Mouse (Mus musculus) liver, embryonic 15.5 days (tissue): ENCODE measurements around the gene Cdc34b. TPM values are rescaled to one million over a fixed set of nuclear protein-coding genes. Genes with fewer than 3 reads are reported as not detected.

Experiments
- ATAC-seq: fragments of 200-750 bp; cut with Nextera tagmentation; 2 replicates; pipeline ENCODE4 v1.8.0; 2017; ENCODE audit warnings: moderate number of reproducible peaks, mild to moderate bottlenecking, moderate library complexity; ENCODE audit not compliant: insufficient read depth
- H3K27ac ChIP-seq: fragments of 300-500 bp; sonication (generic); replicated peaks from 2 replicates; pipeline ENCODE4 v1.5.1; 2015; ENCODE audit warnings: mild to moderate bottlenecking, inconsistent platforms
- H3K27me3 ChIP-seq: fragments of 300-500 bp; sonication (generic); 2 replicates; pipeline ENCODE4 v1.6.1; 2015; ENCODE audit warnings: mild to moderate bottlenecking, inconsistent platforms
- H3K36me3 ChIP-seq: fragments of 300-500 bp; sonication (generic); replicated peaks from 2 replicates; pipeline ENCODE4 v1.6.1; 2015; ENCODE audit warnings: moderate library complexity, mild to moderate bottlenecking, inconsistent platforms
- H3K4me1 ChIP-seq: fragments of 300-500 bp; sonication (generic); replicated peaks from 2 replicates; pipeline ENCODE4 v1.6.1; 2015; ENCODE audit warnings: inconsistent platforms
- H3K4me2 ChIP-seq: fragments of 300-500 bp; sonication (generic); 2 replicates; pipeline ENCODE4 v1.6.1; 2015; ENCODE audit warnings: moderate library complexity, mild to moderate bottlenecking, inconsistent platforms
- H3K4me3 ChIP-seq: fragments of 300-500 bp; sonication (generic); replicated peaks from 2 replicates; pipeline ENCODE4 v1.5.1; 2015; ENCODE audit warnings: mild to moderate bottlenecking, inconsistent platforms
- H3K9ac ChIP-seq: fragments of 300-500 bp; sonication (generic); 2 replicates; pipeline ENCODE4 v1.6.1; 2015; ENCODE audit warnings: moderate library complexity, mild to moderate bottlenecking, inconsistent platforms
- H3K9me3 ChIP-seq: fragments of 300-500 bp; sonication (generic); replicated peaks from 2 replicates; pipeline ENCODE4 v1.6.1; 2016; ENCODE audit warnings: inconsistent platforms
- WGBS: fragments of 180-500 bp; shearing (Covaris S2); methylation state at CpG from one replicate; pipeline ENCODE4 v1.1.7; 2015; ENCODE audit warnings: mixed read lengths; ENCODE audit not compliant: insufficient replicate concordance; 5-methylcytosine and 5-hydroxymethylcytosine counted together
- polyA plus RNA-seq: library from polyadenylated mRNA; unstranded; fragments of >200 nt; fragmentation: Nextera tagmentation; extraction: Ambion mirVana; gene quantifications from 2 replicates; pipeline ENCODE4 v1.2.1, GENCODE M21; 2015

The Cdc34b gene
- polyA plus RNA-seq, 1 experiment from 2014 or later: not detected

- Histone ChIP-seq H3K4me2 (no peak overlapping the region), H3K4me1 (0 out of 2 replicates have a peak, but pooled peaks cover 9% of the 10 kb centered on the region), H3K4me3 (no peak overlapping the region), H3K9ac (no peak overlapping the region), H3K27me3 (peaks cover 10% of the 10 kb centered on the region), H3K9me3 (no peaks in the 10 kb centered on the region), H3K36me3 (no peaks in the 10 kb centered on the region), H3K27ac (no peak overlapping the region)
- WGBS: 67% methylated on average over 5 of the region's 5 CpGs
- no peak for ATAC-seq
These were observed 26.0 kb upstream of the Cdc34b start for GRCm38 (mm10) chr11:94715622-94716021.

GRCm38 (mm10) chr11:94716754-94717153 lies 24.8 kb upstream of the Cdc34b start:
- 9% methylated on average over 9 of the region's 9 CpGs for WGBS
- Histone ChIP-seq H3K36me3 (no peaks in the 10 kb centered on the region), H3K9ac (no peak overlapping the region), H3K4me2 (peak overlapping the region; percentile 27; the same call in 1 of the 2 replicates), H3K4me3 (no peak overlapping the region), H3K27ac (no peak overlapping the region), H3K4me1 (0 out of 2 replicates have a peak, but pooled peaks cover 9% of the 10 kb centered on the region), H3K27me3 (peaks cover 10% of the 10 kb centered on the region), H3K9me3 (no peaks in the 10 kb centered on the region)
- ATAC-seq: peak; percentile 31; the same call in 1 of the 2 replicates

- no peaks in the 10 kb centered on the region for H3K9me3 ChIP-seq
- 50% methylated on average over 11 of the region's 11 CpGs for WGBS
- H3K4me1 ChIP-seq: 0 out of 2 replicates have a peak, but pooled peaks cover 9% of the 10 kb centered on the region
- no peaks in the 10 kb centered on the region for H3K36me3 ChIP-seq
- peaks cover 10% of the 10 kb centered on the region for H3K27me3 ChIP-seq
- peak overlapping the region; percentile 10; the same call in 1 of the 2 replicates for H3K4me2 ChIP-seq
- H3K4me3 ChIP-seq: no peak overlapping the region
- no peak overlapping the region for H3K9ac ChIP-seq
- ATAC-seq: no peak
- no peak overlapping the region for H3K27ac ChIP-seq
These were observed 24.3 kb upstream of the Cdc34b start for GRCm38 (mm10) chr11:94717239-94717638.

GRCm38 (mm10) chr11:94718113-94718909 lies 23.3 kb upstream of the Cdc34b start:
- no peak overlapping the region for H3K27ac ChIP-seq
- WGBS: 64% methylated on average over 7 of the region's 7 CpGs
- H3K9ac ChIP-seq: no peak overlapping the region
- no peaks in the 10 kb centered on the region for H3K36me3 ChIP-seq
- no peak overlapping the region for H3K4me2 ChIP-seq
- no peak overlapping the region for H3K4me3 ChIP-seq
- ATAC-seq: no peak
- H3K4me1 ChIP-seq: 0 out of 2 replicates have a peak, but pooled peaks cover 9% of the 10 kb centered on the region
- peaks cover 6% of the 10 kb centered on the region for H3K27me3 ChIP-seq
- H3K9me3 ChIP-seq: no peaks in the 10 kb centered on the region

- ATAC-seq: no peak
- Histone ChIP-seq H3K4me3 (no peak overlapping the region), H3K9me3 (no peaks in the 10 kb centered on the region), H3K4me2 (no peak overlapping the region), H3K36me3 (no peaks in the 10 kb centered on the region), H3K4me1 (0 out of 2 replicates have a peak, but pooled peaks cover 9% of the 10 kb centered on the region), H3K27ac (no peak overlapping the region), H3K27me3 (no peaks in the 10 kb centered on the region), H3K9ac (no peak overlapping the region)
- WGBS: 48% methylated on average over 2 of the region's 2 CpGs
These were observed 22.4 kb upstream of the Cdc34b start for GRCm38 (mm10) chr11:94719216-94719615.

- no peak for ATAC-seq
- WGBS: 62% methylated on average over 3 of the region's 3 CpGs
- H3K4me1 ChIP-seq: no peaks in the 10 kb centered on the region
These were observed 14.3 kb upstream of the Cdc34b start for GRCm38 (mm10) chr11:94727306-94727705.

GRCm38 (mm10) chr11:94728545-94728944 lies 13.0 kb upstream of the Cdc34b start:
- H3K9ac ChIP-seq: no peak overlapping the region
- H3K4me3 ChIP-seq: no peak overlapping the region
- H3K4me1 ChIP-seq: no peaks in the 10 kb centered on the region
- no peaks in the 10 kb centered on the region for H3K36me3 ChIP-seq
- no peaks in the 10 kb centered on the region for H3K9me3 ChIP-seq
- WGBS: 58% methylated on average over 3 of the region's 3 CpGs
- H3K4me2 ChIP-seq: no peak overlapping the region
- H3K27me3 ChIP-seq: no peaks in the 10 kb centered on the region
- no peak overlapping the region for H3K27ac ChIP-seq
- ATAC-seq: no peak

More at GRCm38 (mm10) chr11:94727306-94727705, 14.3 kb upstream of the Cdc34b start:
- H3K27me3 ChIP-seq: no peaks in the 10 kb centered on the region
- no peak overlapping the region for H3K4me2 ChIP-seq
- no peaks in the 10 kb centered on the region for H3K9me3 ChIP-seq
- H3K4me3 ChIP-seq: no peak overlapping the region
- no peak overlapping the region for H3K9ac ChIP-seq
- no peaks in the 10 kb centered on the region for H3K36me3 ChIP-seq
- no peak overlapping the region for H3K27ac ChIP-seq

GRCm38 (mm10) chr11:94729565-94729964 lies 12.0 kb upstream of the Cdc34b start:
- H3K27me3 ChIP-seq: no peaks in the 10 kb centered on the region
- no peak overlapping the region for H3K9ac ChIP-seq
- WGBS: 16% methylated on average over 4 of the region's 4 CpGs
- H3K4me3 ChIP-seq: no peak overlapping the region
- H3K9me3 ChIP-seq: no peaks in the 10 kb centered on the region
- no peak overlapping the region for H3K4me2 ChIP-seq
- H3K4me1 ChIP-seq: no peaks in the 10 kb centered on the region
- H3K36me3 ChIP-seq: no peaks in the 10 kb centered on the region
- ATAC-seq: no peak
- no peak overlapping the region for H3K27ac ChIP-seq

- H3K9ac ChIP-seq: no peak overlapping the region
- H3K4me2 ChIP-seq: no peak overlapping the region
- ATAC-seq: no peak
- H3K9me3 ChIP-seq: no peaks in the 10 kb centered on the region
- H3K27ac ChIP-seq: no peak overlapping the region
- H3K27me3 ChIP-seq: no peaks in the 10 kb centered on the region
- no peaks in the 10 kb centered on the region for H3K4me1 ChIP-seq
- no peak overlapping the region for H3K4me3 ChIP-seq
- no peaks in the 10 kb centered on the region for H3K36me3 ChIP-seq
- WGBS: 24% methylated on average over 5 of the region's 5 CpGs
These were observed 11.3 kb upstream of the Cdc34b start for GRCm38 (mm10) chr11:94730261-94730660.

GRCm38 (mm10) chr11:94731229-94731628 lies 10.4 kb upstream of the Cdc34b start:
- Histone ChIP-seq H3K36me3 (no peaks in the 10 kb centered on the region), H3K9me3 (no peaks in the 10 kb centered on the region), H3K4me2 (no peak overlapping the region), H3K9ac (no peak overlapping the region), H3K27ac (no peak overlapping the region), H3K27me3 (no peaks in the 10 kb centered on the region), H3K4me3 (no peak overlapping the region), H3K4me1 (no peaks in the 10 kb centered on the region)
- 72% methylated on average over 12 of the region's 12 CpGs for WGBS
- no peak for ATAC-seq

- Histone ChIP-seq H3K9me3 (no peaks in the 10 kb centered on the region), H3K27ac (no peak overlapping the region), H3K4me1 (no peaks in the 10 kb centered on the region), H3K4me3 (no peak overlapping the region), H3K36me3 (no peaks in the 10 kb centered on the region), H3K4me2 (no peak overlapping the region), H3K9ac (no peak overlapping the region), H3K27me3 (no peaks in the 10 kb centered on the region; the same call in 1 of the 2 replicates)
- WGBS: 36% methylated on average over 8 of the region's 8 CpGs
- no peak for ATAC-seq
These were observed 8.8 kb upstream of the Cdc34b start for GRCm38 (mm10) chr11:94732773-94733172.
